Mouse (Mus musculus): ENCODE measurements at regions not wholly inside any gene's neighbourhood (a gene's known extent, or its start where the extent isn't known, plus 50 kb on each side); places are given as distances from the start of the nearest gene placed in this dataset.

GRCm38 (mm10) chr15:63652216-63652961 is 192.6 kb downstream of the Gsdmc2 start:
- H3K4me3 ChIP-seq (ENCODE audit: low read depth, low read length), result no peak overlapping the region
- ATAC-seq (ENCODE audit: insufficient read depth, low FRiP score, low TSS enrichment), result peak; percentile 45

GRCm38 (mm10) chr15:63651120-63651519 is 193.9 kb downstream of the Gsdmc2 start:
- Histone ChIP-seq H3K4me1 (ENCODE audit: control insufficient read depth, insufficient read depth, low read length) (no peaks in the 10 kb centered on the region), H3K36me3 (ENCODE audit: control insufficient read depth, insufficient read depth, low read length) (no peaks in the 10 kb centered on the region), H3K4me2 (ENCODE audit: low read depth) (no peak overlapping the region), H3K9me3 (ENCODE audit: control insufficient read depth, low read length) (no peaks in the 10 kb centered on the region), H3K27ac (ENCODE audit: low read depth, low read length) (no peak overlapping the region), H3K9ac (ENCODE audit: low read length) (no peak overlapping the region), H3K27me3 (ENCODE audit: control insufficient read depth, insufficient read depth, low read length) (no peaks in the 10 kb centered on the region), H3K4me3 (ENCODE audit: low read depth, low read length) (no peak overlapping the region)
- ATAC-seq (ENCODE audit: insufficient read depth, low FRiP score, low TSS enrichment) (no peak), DNase-seq (ENCODE audit: low spot score) (no peak)
- 85% methylated on average over 7 of the region's 7 CpGs for WGBS

More at GRCm38 (mm10) chr15:63652216-63652961, 192.6 kb downstream of the Gsdmc2 start:
- WGBS, result 37% methylated on average over 11 of the region's 11 CpGs
- H3K36me3 ChIP-seq (ENCODE audit: control insufficient read depth, insufficient read depth, low read length), result no peaks in the 10 kb centered on the region
- DNase-seq (ENCODE audit: low spot score), result peak; percentile 81
- no peaks in the 10 kb centered on the region for H3K9me3 ChIP-seq (ENCODE audit: control insufficient read depth, low read length)
- H3K27me3 ChIP-seq (ENCODE audit: control insufficient read depth, insufficient read depth, low read length), result no peaks in the 10 kb centered on the region
- H3K9ac ChIP-seq (ENCODE audit: low read length), result no peak overlapping the region
- no peak overlapping the region for H3K27ac ChIP-seq (ENCODE audit: low read depth, low read length)
- H3K4me1 ChIP-seq (ENCODE audit: control insufficient read depth, insufficient read depth, low read length), result no peaks in the 10 kb centered on the region
- H3K4me2 ChIP-seq (ENCODE audit: low read depth), result no peak overlapping the region

- H3K9ac ChIP-seq (ENCODE audit: low read length), result no peak overlapping the region
- no peaks in the 10 kb centered on the region for H3K9me3 ChIP-seq (ENCODE audit: control insufficient read depth, low read length)
- H3K4me3 ChIP-seq (ENCODE audit: low read depth, low read length), result no peak overlapping the region
- H3K36me3 ChIP-seq (ENCODE audit: control insufficient read depth, insufficient read depth, low read length), result no peaks in the 10 kb centered on the region
- no peaks in the 10 kb centered on the region for H3K27me3 ChIP-seq (ENCODE audit: control insufficient read depth, insufficient read depth, low read length)
- DNase-seq (ENCODE audit: low spot score) (no peak), ATAC-seq (ENCODE audit: insufficient read depth, low FRiP score, low TSS enrichment) (no peak)
- WGBS, result 81% methylated on average over 12 of the region's 12 CpGs
- no peak overlapping the region for H3K4me2 ChIP-seq (ENCODE audit: low read depth)
- H3K4me1 ChIP-seq (ENCODE audit: control insufficient read depth, insufficient read depth, low read length), result no peaks in the 10 kb centered on the region
- no peak overlapping the region for H3K27ac ChIP-seq (ENCODE audit: low read depth, low read length)
Measured at GRCm38 (mm10) chr15:63648142-63648989, 196.6 kb downstream of the Gsdmc2 start.

- no peak for DNase-seq (ENCODE audit: low spot score)
- H3K4me3 ChIP-seq (ENCODE audit: low read depth, low read length), result no peak overlapping the region
- H3K27ac ChIP-seq (ENCODE audit: low read depth, low read length), result no peak overlapping the region
- H3K9ac ChIP-seq (ENCODE audit: low read length), result no peak overlapping the region
- no peaks in the 10 kb centered on the region for H3K36me3 ChIP-seq (ENCODE audit: control insufficient read depth, insufficient read depth, low read length)
- no peaks in the 10 kb centered on the region for H3K27me3 ChIP-seq (ENCODE audit: control insufficient read depth, insufficient read depth, low read length)
- no peak overlapping the region for H3K4me2 ChIP-seq (ENCODE audit: low read depth)
- H3K4me1 ChIP-seq (ENCODE audit: control insufficient read depth, insufficient read depth, low read length), result no peaks in the 10 kb centered on the region
- H3K9me3 ChIP-seq (ENCODE audit: control insufficient read depth, low read length), result no peaks in the 10 kb centered on the region
- ATAC-seq (ENCODE audit: insufficient read depth, low FRiP score, low TSS enrichment), result no peak
Measured at GRCm38 (mm10) chr15:63624814-63625213, 220.2 kb downstream of the Gsdmc2 start.

- H3K4me1 ChIP-seq (ENCODE audit: control insufficient read depth, insufficient read depth, low read length), result no peaks in the 10 kb centered on the region
- H3K27me3 ChIP-seq (ENCODE audit: control insufficient read depth, insufficient read depth, low read length), result no peaks in the 10 kb centered on the region
- H3K9ac ChIP-seq (ENCODE audit: low read length), result no peak overlapping the region
- no peak overlapping the region for H3K27ac ChIP-seq (ENCODE audit: low read depth, low read length)
- no peak overlapping the region for H3K4me3 ChIP-seq (ENCODE audit: low read depth, low read length)
- 68% methylated on average over 2 of the region's 2 CpGs for WGBS
- H3K9me3 ChIP-seq (ENCODE audit: control insufficient read depth, low read length), result no peaks in the 10 kb centered on the region
- no peak overlapping the region for H3K4me2 ChIP-seq (ENCODE audit: low read depth)
- no peak for ATAC-seq (ENCODE audit: insufficient read depth, low FRiP score, low TSS enrichment)
- DNase-seq (ENCODE audit: low spot score), result no peak
- no peaks in the 10 kb centered on the region for H3K36me3 ChIP-seq (ENCODE audit: control insufficient read depth, insufficient read depth, low read length)
Measured at GRCm38 (mm10) chr15:63624249-63624648, 220.7 kb downstream of the Gsdmc2 start.

- DNase-seq (ENCODE audit: low spot score), result no peak
Measured at GRCm38 (mm10) chr15:63616506-63617208, 228.3 kb downstream of the Gsdmc2 start.

GRCm38 (mm10) chr15:63614191-63614590 is 230.8 kb downstream of the Gsdmc2 start:
- ATAC-seq (ENCODE audit: insufficient read depth, low FRiP score, low TSS enrichment), result no peak
- no peak overlapping the region for H3K9ac ChIP-seq (ENCODE audit: low read length)
- WGBS, result 96% methylated on average over 2 of the region's 2 CpGs

More at GRCm38 (mm10) chr15:63616506-63617208, 228.3 kb downstream of the Gsdmc2 start:
- H3K9me3 ChIP-seq (ENCODE audit: control insufficient read depth, low read length), result no peaks in the 10 kb centered on the region
- no peak overlapping the region for H3K4me3 ChIP-seq (ENCODE audit: low read depth, low read length)
- H3K27ac ChIP-seq (ENCODE audit: low read depth, low read length), result no peak overlapping the region
- no peak for ATAC-seq (ENCODE audit: insufficient read depth, low FRiP score, low TSS enrichment)
- H3K4me2 ChIP-seq (ENCODE audit: low read depth), result no peak overlapping the region
- H3K9ac ChIP-seq (ENCODE audit: low read length), result no peak overlapping the region
- 80% methylated on average over 8 of the region's 8 CpGs for WGBS
- H3K4me1 ChIP-seq (ENCODE audit: control insufficient read depth, insufficient read depth, low read length), result no peaks in the 10 kb centered on the region
- H3K36me3 ChIP-seq (ENCODE audit: control insufficient read depth, insufficient read depth, low read length), result no peaks in the 10 kb centered on the region
- no peaks in the 10 kb centered on the region for H3K27me3 ChIP-seq (ENCODE audit: control insufficient read depth, insufficient read depth, low read length)

GRCm38 (mm10) chr15:63613120-63613519 is 231.9 kb downstream of the Gsdmc2 start:
- WGBS, result 73% methylated on average over 1 of the region's 1 CpGs
- Histone ChIP-seq H3K9ac (ENCODE audit: low read length) (no peak overlapping the region), H3K36me3 (ENCODE audit: control insufficient read depth, insufficient read depth, low read length) (no peaks in the 10 kb centered on the region), H3K4me1 (ENCODE audit: control insufficient read depth, insufficient read depth, low read length) (no peaks in the 10 kb centered on the region), H3K4me2 (ENCODE audit: low read depth) (no peak overlapping the region), H3K27me3 (ENCODE audit: control insufficient read depth, insufficient read depth, low read length) (no peaks in the 10 kb centered on the region), H3K9me3 (ENCODE audit: control insufficient read depth, low read length) (no peaks in the 10 kb centered on the region), H3K27ac (ENCODE audit: low read depth, low read length) (no peak overlapping the region), H3K4me3 (ENCODE audit: low read depth, low read length) (no peak overlapping the region)
- ATAC-seq (ENCODE audit: insufficient read depth, low FRiP score, low TSS enrichment) (no peak), DNase-seq (ENCODE audit: low spot score) (no peak)

More at GRCm38 (mm10) chr15:63614191-63614590, 230.8 kb downstream of the Gsdmc2 start:
- no peak overlapping the region for H3K4me2 ChIP-seq (ENCODE audit: low read depth)
- H3K27ac ChIP-seq (ENCODE audit: low read depth, low read length), result no peak overlapping the region
- no peak for DNase-seq (ENCODE audit: low spot score)
- no peaks in the 10 kb centered on the region for H3K4me1 ChIP-seq (ENCODE audit: control insufficient read depth, insufficient read depth, low read length)
- H3K36me3 ChIP-seq (ENCODE audit: control insufficient read depth, insufficient read depth, low read length), result no peaks in the 10 kb centered on the region
- H3K27me3 ChIP-seq (ENCODE audit: control insufficient read depth, insufficient read depth, low read length), result no peaks in the 10 kb centered on the region
- H3K9me3 ChIP-seq (ENCODE audit: control insufficient read depth, low read length), result no peaks in the 10 kb centered on the region
- H3K4me3 ChIP-seq (ENCODE audit: low read depth, low read length), result no peak overlapping the region
